Mouse (Mus musculus): ENCODE measurements around the gene Met.

Met gene

GRCm38 (mm10) chr6:17463434-17464280, at the start of gene Met:
Gene Met (plus strand): TSS chr6:17463800.
- DNase-seq (ENCODE audit: low spot score in 2 of 2): peak; percentile 70 to 79

- no peak for DNase-seq (ENCODE audit: low spot score in 2 of 2)
These were observed 45.4 kb upstream of the Met start for GRCm38 (mm10) chr6:17418226-17418625.

- DNase-seq (ENCODE audit: low spot score in 2 of 2): no peak
These were observed 41.2 kb upstream of the Met start for GRCm38 (mm10) chr6:17422432-17422831.

GRCm38 (mm10) chr6:17429041-17429440, 34.6 kb upstream of the Met start:
- no peak for DNase-seq (ENCODE audit: low spot score in 2 of 2)

- no peak for DNase-seq (ENCODE audit: low spot score in 2 of 2)
These were observed 34.0 kb upstream of the Met start for GRCm38 (mm10) chr6:17429611-17430010.

GRCm38 (mm10) chr6:17443311-17443710, 20.3 kb upstream of the Met start:
- no peak for DNase-seq (ENCODE audit: low spot score in 2 of 2)

- no peak for DNase-seq (ENCODE audit: low spot score in 2 of 2)
These were observed 12.3 kb upstream of the Met start for GRCm38 (mm10) chr6:17451305-17451704.

- no peak for DNase-seq (ENCODE audit: low spot score in 2 of 2)
These were observed 8.5 kb upstream of the Met start for GRCm38 (mm10) chr6:17455116-17455515.

- DNase-seq (ENCODE audit: low spot score in 2 of 2): no peak
These were observed 4.0 kb upstream of the Met start for GRCm38 (mm10) chr6:17459561-17459960.

- no peak for DNase-seq (ENCODE audit: low spot score in 2 of 2)
These were observed 2.2 kb upstream of the Met start for GRCm38 (mm10) chr6:17461435-17461834.

GRCm38 (mm10) chr6:17464281-17465025, 853 bp downstream of the Met start:
- DNase-seq (ENCODE audit: low spot score in 2 of 2): peak in 1 of 2 experiments; percentile 30

GRCm38 (mm10) chr6:17466526-17466925, 2.9 kb downstream of the Met start:
- no peak for DNase-seq (ENCODE audit: low spot score in 2 of 2)

- no peak for DNase-seq (ENCODE audit: low spot score in 2 of 2)
These were observed 5.4 kb downstream of the Met start for GRCm38 (mm10) chr6:17468993-17469392.

GRCm38 (mm10) chr6:17473128-17473527, 9.5 kb downstream of the Met start:
- DNase-seq (ENCODE audit: low spot score in 2 of 2): no peak

- DNase-seq (ENCODE audit: low spot score in 2 of 2): no peak
These were observed 14.2 kb downstream of the Met start for GRCm38 (mm10) chr6:17477823-17478222.

- DNase-seq (ENCODE audit: low spot score in 2 of 2): no peak
These were observed 14.7 kb downstream of the Met start for GRCm38 (mm10) chr6:17478252-17478651.

GRCm38 (mm10) chr6:17478838-17479570, 15.4 kb downstream of the Met start:
- DNase-seq (ENCODE audit: low spot score in 2 of 2): no peak

- no peak for DNase-seq (ENCODE audit: low spot score in 2 of 2)
These were observed 17.5 kb downstream of the Met start for GRCm38 (mm10) chr6:17481068-17481467.

GRCm38 (mm10) chr6:17485244-17485643, 21.6 kb downstream of the Met start:
- DNase-seq (ENCODE audit: low spot score in 2 of 2): no peak

- DNase-seq (ENCODE audit: low spot score in 2 of 2): no peak
These were observed 22.2 kb downstream of the Met start for GRCm38 (mm10) chr6:17485782-17486181.

- DNase-seq (ENCODE audit: low spot score in 2 of 2): no peak
These were observed 24.8 kb downstream of the Met start for GRCm38 (mm10) chr6:17488291-17488817.

- DNase-seq (ENCODE audit: low spot score in 2 of 2): no peak
These were observed 27.2 kb downstream of the Met start for GRCm38 (mm10) chr6:17490786-17491185.
